Comparison of ENCODE assay signal across 1 mouse cellular context in the genomic region with DNA sequence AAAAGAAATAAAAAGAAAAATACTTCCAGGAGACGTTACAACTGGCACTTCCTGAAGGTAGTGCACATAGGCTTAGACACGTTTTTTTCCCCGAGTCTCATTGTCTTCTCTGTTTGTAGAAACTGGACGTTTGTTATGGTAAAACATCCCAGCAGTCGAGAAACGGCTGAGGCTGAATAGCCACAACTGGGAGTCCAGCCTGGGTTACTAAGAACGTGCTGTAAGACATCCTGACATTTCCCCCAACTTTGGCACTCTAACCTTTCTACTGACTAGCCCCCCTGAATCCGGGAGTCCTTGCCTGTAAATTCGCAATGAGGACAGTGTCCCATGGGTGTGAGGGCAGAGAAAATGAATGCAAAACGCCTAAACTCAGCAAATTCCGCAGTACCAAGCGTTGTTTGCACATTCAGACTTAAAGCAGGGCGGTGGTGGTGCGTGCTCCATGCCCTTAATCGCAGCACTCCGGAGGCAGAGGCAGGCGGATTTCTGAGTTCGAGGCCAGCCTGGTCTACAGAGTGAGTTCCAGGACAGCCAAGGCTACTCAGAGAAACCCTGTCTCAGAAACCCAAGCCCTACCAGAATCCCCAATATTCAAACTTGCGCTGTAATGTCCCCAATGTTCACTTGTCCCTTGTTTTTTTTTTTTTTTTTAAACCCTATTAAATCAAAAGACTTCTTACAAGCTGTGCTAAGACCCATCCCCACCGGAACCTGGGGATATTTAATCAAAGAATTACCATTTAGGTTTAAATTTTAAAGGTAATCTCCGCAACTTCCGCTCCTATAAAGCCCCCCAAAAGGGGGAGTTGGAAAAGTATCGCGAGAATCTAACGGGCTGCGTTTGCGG.
TF ChIP-seq lines count a peak whose summit lies in the region.

No protein-coding gene starts in this region.

TF ChIP-seq in CH12.LX, 34 proteins besides CTCF, POLR2A, EP300 and RAD21 (continued from another document):
- TF ChIP-seq SIN3A (IDR thresholded peaks at IDR 0.05; ENCODE audit: low read length), result peak; percentile 83
- TF ChIP-seq POLR2AphosphoS2 (IDR thresholded peaks at IDR 0.05; ENCODE audit: low read depth, low read length), result peak; percentile 43
- 0 out of 2 replicates have a peak, but pooled peaks have one; percentile 39 for TF ChIP-seq JUND (conservative IDR thresholded peaks at IDR 0.05; ENCODE audit: low read depth, low read length)
- TF ChIP-seq CHD2 (IDR thresholded peaks at IDR 0.05; ENCODE audit: low read length), result peak; percentile 99; the same call in 1 of the 2 replicates
- TF ChIP-seq CHD1 (IDR thresholded peaks at IDR 0.05; ENCODE audit: low read depth, low read length), result peak; percentile 92; the same call in 1 of the 2 replicates
